Mouse (Mus musculus): Measurements from ENCODE around the gene Lipm.

Lipm gene

GRCm38 (mm10) chr19:34165891-34166290 lies 65.2 kb downstream of the Lipm start, which contains the start of gene Ankrd22:
Gene Ankrd22 (minus strand): TSS chr19:34166053.
- DNase-seq (ENCODE audit: low read depth), result no peak

- no peak for DNase-seq (ENCODE audit: low read depth)
Observed at GRCm38 (mm10) chr19:34166386-34166785, 65.7 kb downstream of the Lipm start.

- DNase-seq (ENCODE audit: low read depth), result no peak
Observed at GRCm38 (mm10) chr19:34167896-34168661, 67.3 kb downstream of the Lipm start.

- no peak for DNase-seq (ENCODE audit: low read depth)
Observed at GRCm38 (mm10) chr19:34169121-34169520, 68.4 kb downstream of the Lipm start.

GRCm38 (mm10) chr19:34171167-34171566 lies 70.4 kb downstream of the Lipm start:
- no peak for DNase-seq (ENCODE audit: low read depth)

All from c-Kit-positive CD71-positive TER-119-negative erythroid progenitor cells, embryonic 14.5 days (primary cell).